ENCODE assay signal across 12 mouse cellular contexts in genomic region chr15:27246302-27246701, GRCm38 (mm10).
DNase-seq lines count a peak whose midpoint lies in the region; ATAC-seq lines count a peak whose summit lies in the region.
"Had no signal": no experiment of that assay in that cellular context is flagged by ENCODE, and none has a peak within 500 bp of the region (broad histone marks: within the 10 kb centered on the region; RNA-seq: fewer than 3 reads in every experiment).

No protein-coding gene starts in this region.

- peak overlapping the region; percentile 43 for H3K4me2 ChIP-seq in heart, embryonic 12.5 days
- H3K4me2 ChIP-seq in liver, embryonic 12.5 days, result no peak overlapping the region
- no peak overlapping the region for H3K4me2 ChIP-seq in midbrain, embryonic 11.5 days
- H3K4me2 ChIP-seq: embryonic facial prominence, embryonic 13.5 days; hindbrain, embryonic 13.5 days had no signal

- H3K4me3 ChIP-seq in heart, embryonic 12.5 days, result no peak overlapping the region
- H3K4me3 ChIP-seq in liver, embryonic 12.5 days, result no peak overlapping the region
- H3K4me3 ChIP-seq in midbrain, embryonic 11.5 days (ENCODE audit: low read depth, low read length), result no peak overlapping the region
- H3K4me3 ChIP-seq: embryonic facial prominence, embryonic 13.5 days; hindbrain, embryonic 13.5 days; myocyte had no signal

- H3K4me1 ChIP-seq in heart, embryonic 12.5 days (replicated peaks), result peaks cover 14% of the 10 kb centered on the region
- H3K4me1 ChIP-seq in liver, embryonic 12.5 days, result no peaks in the 10 kb centered on the region
- H3K4me1 ChIP-seq in midbrain, embryonic 11.5 days (ENCODE audit: control insufficient read depth, insufficient read depth, low read length), result no peaks in the 10 kb centered on the region
- H3K4me1 ChIP-seq: embryonic facial prominence, embryonic 13.5 days; hindbrain, embryonic 13.5 days had no signal

- ATAC-seq in heart, embryonic 12.5 days (ENCODE audit: insufficient number of reproducible peaks, low FRiP score), result peak; percentile 84
- ATAC-seq in liver, embryonic 12.5 days, result no peak
- ATAC-seq in midbrain, embryonic 11.5 days (ENCODE audit: low FRiP score), result no peak

- H3K27ac ChIP-seq in heart, embryonic 12.5 days (ENCODE audit: poor library complexity, severe bottlenecking), result peak overlapping the region; percentile 64
- H3K27ac ChIP-seq in liver, embryonic 12.5 days, result no peak overlapping the region
- H3K27ac ChIP-seq in midbrain, embryonic 11.5 days (ENCODE audit: low read depth, low read length), result no peak overlapping the region
- H3K27ac ChIP-seq: embryonic facial prominence, embryonic 13.5 days; hindbrain, embryonic 13.5 days; liver, embryonic 14.5 days had no signal

- H3K27me3 ChIP-seq in heart, embryonic 12.5 days (replicated peaks), result no peaks in the 10 kb centered on the region
- H3K27me3 ChIP-seq in liver, embryonic 12.5 days (replicated peaks), result no peaks in the 10 kb centered on the region
- no peaks in the 10 kb centered on the region for H3K27me3 ChIP-seq in midbrain, embryonic 11.5 days (ENCODE audit: control insufficient read depth, insufficient read depth, low read length)
- H3K27me3 ChIP-seq: embryonic facial prominence, embryonic 13.5 days; hindbrain, embryonic 13.5 days had no signal

- 3% methylated on average over 3 of the region's 3 CpGs for WGBS in heart, embryonic 12.5 days
- WGBS in liver, embryonic 12.5 days (ENCODE audit: insufficient replicate concordance), result 15% methylated on average over 3 of the region's 3 CpGs
- WGBS in midbrain, embryonic 11.5 days, result 89% methylated on average over 3 of the region's 3 CpGs

- H3K9ac ChIP-seq in heart, embryonic 12.5 days, result no peak overlapping the region
- H3K9ac ChIP-seq in liver, embryonic 12.5 days, result no peak overlapping the region
- no peak overlapping the region for H3K9ac ChIP-seq in midbrain, embryonic 11.5 days (ENCODE audit: low read length)
- H3K9ac ChIP-seq: embryonic facial prominence, embryonic 13.5 days; hindbrain, embryonic 13.5 days; liver, embryonic 14.5 days had no signal

- peak; percentile 29 to 45 for DNase-seq in right cerebral cortex, postnatal 10 days (ENCODE audit: low spot score in 2 of 2)
- DNase-seq in right cerebral cortex, postnatal 14 days, result no peak
- peak; percentile 36 for DNase-seq in kidney, postnatal 14 days
- DNase-seq in midbrain, embryonic 11.5 days (ENCODE audit: low spot score, missing footprints), result no peak
- DNase-seq in layer of hippocampus, postnatal 36 days, result no peak
- DNase-seq: cerebellum, adult 8-10 months had no signal

- H3K9me3 ChIP-seq in heart, embryonic 12.5 days (replicated peaks), result no peaks in the 10 kb centered on the region
- H3K9me3 ChIP-seq in liver, embryonic 12.5 days (replicated peaks), result no peaks in the 10 kb centered on the region
- no peaks in the 10 kb centered on the region for H3K9me3 ChIP-seq in midbrain, embryonic 11.5 days (ENCODE audit: control insufficient read depth, low read length)
- H3K9me3 ChIP-seq: embryonic facial prominence, embryonic 13.5 days; hindbrain, embryonic 13.5 days had no signal

- no peaks in the 10 kb centered on the region for H3K36me3 ChIP-seq in heart, embryonic 12.5 days
- no peaks in the 10 kb centered on the region for H3K36me3 ChIP-seq in liver, embryonic 12.5 days
- H3K36me3 ChIP-seq in midbrain, embryonic 11.5 days (ENCODE audit: control insufficient read depth, insufficient read depth, low read length), result no peaks in the 10 kb centered on the region
- H3K36me3 ChIP-seq: embryonic facial prominence, embryonic 13.5 days; hindbrain, embryonic 13.5 days had no signal

Comparison
In these comparisons a context has a peak if more than half of its experiments do, and no peak if none do; other contexts are left out.
1. DNase-seq: peak in right cerebral cortex, postnatal 10 days (2 of 2) and kidney, postnatal 14 days (single experiment); none in right cerebral cortex, postnatal 14 days (single experiment), midbrain, embryonic 11.5 days (single experiment) and layer of hippocampus, postnatal 36 days (0 of 2).